Mouse (Mus musculus): ENCODE results near the gene Frem1. TPM values are rescaled to one million over a fixed set of nuclear protein-coding genes. Genes with fewer than 3 reads are reported as not detected.

Frem1 gene
- polyA plus RNA-seq, 1 experiment from 2014 or later: 5.0 TPM

DNA sequence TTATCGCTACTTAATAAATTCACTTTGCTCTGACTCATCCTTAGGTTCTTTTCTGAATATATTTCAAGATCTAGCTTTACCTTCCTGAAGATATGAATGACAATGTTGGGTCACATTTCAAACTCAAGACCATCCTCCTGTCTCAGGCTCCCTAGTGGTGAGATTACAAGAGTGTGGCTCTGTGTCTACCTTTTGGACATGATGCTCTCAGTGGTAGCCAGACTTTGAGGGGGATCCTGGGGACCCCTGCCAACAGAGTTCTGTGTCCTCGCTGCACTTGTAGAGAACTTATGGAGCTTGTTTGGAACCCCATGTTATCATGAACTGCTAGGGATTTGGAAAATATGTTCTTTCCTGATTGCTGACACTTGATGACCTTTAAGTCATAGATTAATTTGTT lies 190.7 kb downstream of the Frem1 start:
- no peak for ATAC-seq (ENCODE audit: low FRiP score)
- Histone ChIP-seq H3K4me2 (no peak overlapping the region), H3K36me3 (replicated peaks) (no peaks in the 10 kb centered on the region), H3K4me3 (replicated peaks) (no peak overlapping the region), H3K9me3 (no peaks in the 10 kb centered on the region), H3K27ac (no peak overlapping the region), H3K9ac (no peak overlapping the region), H3K4me1 (peaks cover 10% of the 10 kb centered on the region), H3K27me3 (no peaks in the 10 kb centered on the region)
- WGBS: 96% methylated on average over 2 of the region's 2 CpGs

DNA sequence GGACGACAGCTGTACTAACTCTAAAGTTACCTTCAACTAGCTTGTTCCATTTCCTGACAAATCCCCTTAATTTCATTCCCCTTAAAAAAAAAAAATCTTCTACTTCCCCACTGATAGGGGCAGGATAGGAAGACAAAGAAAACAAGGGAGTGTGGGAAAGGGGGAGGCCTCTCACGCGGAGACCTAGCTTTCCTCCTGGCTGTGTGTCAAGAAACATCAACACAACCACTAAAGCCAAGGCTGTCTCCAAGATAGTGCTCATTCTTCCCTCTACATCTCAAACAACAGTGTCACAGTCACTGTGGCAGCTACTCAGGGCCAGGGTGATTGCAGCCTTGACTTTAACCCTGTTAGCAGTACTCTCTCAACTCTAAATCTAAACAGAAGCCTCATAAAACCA lies 191.6 kb downstream of the Frem1 start:
- no peak overlapping the region for H3K4me2 ChIP-seq
- H3K36me3 ChIP-seq (replicated peaks): no peaks in the 10 kb centered on the region
- no peak for ATAC-seq (ENCODE audit: low FRiP score)
- peaks cover 10% of the 10 kb centered on the region for H3K4me1 ChIP-seq
- H3K4me3 ChIP-seq (replicated peaks): no peak overlapping the region
- H3K27me3 ChIP-seq: no peaks in the 10 kb centered on the region
- WGBS: 37% methylated on average over 3 of the region's 3 CpGs
- no peaks in the 10 kb centered on the region for H3K9me3 ChIP-seq
- H3K9ac ChIP-seq: no peak overlapping the region
- H3K27ac ChIP-seq: no peak overlapping the region

DNA sequence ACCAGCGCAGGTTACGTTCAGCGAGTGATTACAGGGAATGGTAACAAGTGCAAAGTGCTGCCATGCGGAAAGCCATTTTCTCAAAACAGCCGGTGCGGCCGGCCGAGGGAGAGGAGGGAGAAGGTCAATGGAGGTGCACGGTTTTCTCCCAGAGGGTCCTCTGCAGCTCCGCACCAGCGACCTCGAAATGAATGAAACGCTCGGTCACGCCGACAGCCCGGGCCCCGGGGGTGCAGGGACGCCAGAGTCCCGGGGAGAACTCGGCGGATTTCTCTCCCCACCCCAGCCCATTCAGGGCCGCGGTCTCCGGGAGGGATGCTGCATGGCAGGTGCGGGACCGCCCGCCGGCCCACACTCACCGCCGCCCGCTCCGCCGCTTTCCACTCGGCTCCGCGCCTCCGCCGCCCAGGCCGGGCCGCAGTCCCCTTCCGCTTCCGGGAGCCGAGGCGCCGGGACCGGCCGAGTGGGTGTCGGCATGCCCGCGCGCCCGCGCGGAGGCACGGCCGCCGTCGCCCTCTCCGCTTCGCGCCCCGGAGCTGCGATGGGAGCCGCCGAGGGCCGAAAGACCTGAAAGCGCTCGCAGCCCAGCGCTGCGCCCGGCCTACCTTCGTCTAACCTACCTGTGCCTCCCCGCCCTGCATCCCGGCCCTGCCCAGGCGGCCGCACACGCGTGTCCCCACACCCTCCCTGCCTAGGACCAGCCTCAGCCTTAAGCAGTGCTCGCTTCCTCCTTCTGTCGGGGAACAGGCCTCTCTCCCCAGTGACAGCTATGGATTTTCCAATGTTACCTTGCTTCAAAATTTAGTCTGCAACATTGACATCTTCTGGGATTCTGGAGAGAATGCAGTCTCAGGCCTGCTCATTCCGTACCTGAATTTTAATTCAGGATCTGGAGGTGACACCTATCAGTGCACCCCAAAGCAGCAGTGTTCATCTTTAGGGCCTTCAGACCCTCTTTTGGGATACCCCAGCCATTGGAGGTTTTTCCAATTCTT lies 192.7 kb downstream of the Frem1 start, which contains the start of gene Zdhhc21:
Gene Zdhhc21, minus strand, starts transcription at position 828 of the 995 bp plus-strand sequence.
- H3K4me3 ChIP-seq (replicated peaks): peak within 1 kb of the TSS; percentile 77
- peak; percentile 92 for ATAC-seq (ENCODE audit: low FRiP score)
- WGBS: 1% methylated on average over 80 of the region's 82 CpGs
- peak within 1 kb of the TSS; percentile 88 for H3K27ac ChIP-seq
- H3K36me3 ChIP-seq (replicated peaks): no peaks in the 10 kb centered on the region
- peaks cover 13% of the 10 kb centered on the region for H3K4me1 ChIP-seq
- peak within 1 kb of the TSS; percentile 67 for H3K4me2 ChIP-seq
- H3K9ac ChIP-seq: peak within 1 kb of the TSS; percentile 92
- H3K9me3 ChIP-seq: no peaks in the 10 kb centered on the region
- H3K27me3 ChIP-seq: no peaks in the 10 kb centered on the region

DNA sequence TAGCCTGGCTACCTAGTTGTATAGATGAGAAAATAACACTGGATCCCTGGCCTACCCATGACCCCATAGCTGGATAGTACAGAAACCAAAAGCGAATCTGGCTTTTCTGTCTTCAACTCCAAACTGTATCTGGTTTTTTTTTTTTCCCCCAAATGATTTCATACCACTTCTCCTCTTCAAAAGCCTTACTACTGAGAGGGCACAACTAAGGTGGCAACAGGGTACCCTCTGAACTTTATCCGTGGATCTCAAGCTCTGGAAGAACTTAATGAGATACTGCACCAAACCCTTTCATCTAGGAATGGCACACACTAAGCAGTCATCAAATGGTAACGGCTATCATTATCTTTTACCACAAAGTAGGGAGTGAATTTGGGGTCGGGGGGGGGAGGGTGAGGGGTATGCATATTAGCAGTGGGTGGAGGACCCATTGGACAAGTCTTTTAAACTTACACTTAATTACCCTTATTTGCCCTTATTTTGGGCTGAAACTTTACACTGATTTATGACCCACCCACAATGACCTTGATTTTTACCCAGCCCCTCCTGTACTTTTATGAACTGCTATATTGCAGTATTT lies 193.6 kb downstream of the Frem1 start:
- no peaks in the 10 kb centered on the region for H3K9me3 ChIP-seq
- peak overlapping the region; percentile 92 for H3K9ac ChIP-seq
- no peaks in the 10 kb centered on the region for H3K36me3 ChIP-seq (replicated peaks)
- H3K27ac ChIP-seq: peak overlapping the region; percentile 88; the same call in 1 of the 2 replicates
- ATAC-seq (ENCODE audit: low FRiP score): peak; percentile 28; the same call in 1 of the 2 replicates
- 30% methylated on average over 4 of the region's 4 CpGs for WGBS
- peak overlapping the region; percentile 77 for H3K4me3 ChIP-seq (replicated peaks)
- no peaks in the 10 kb centered on the region for H3K27me3 ChIP-seq
- H3K4me2 ChIP-seq: peak overlapping the region; percentile 67
- H3K4me1 ChIP-seq: peaks cover 13% of the 10 kb centered on the region

DNA sequence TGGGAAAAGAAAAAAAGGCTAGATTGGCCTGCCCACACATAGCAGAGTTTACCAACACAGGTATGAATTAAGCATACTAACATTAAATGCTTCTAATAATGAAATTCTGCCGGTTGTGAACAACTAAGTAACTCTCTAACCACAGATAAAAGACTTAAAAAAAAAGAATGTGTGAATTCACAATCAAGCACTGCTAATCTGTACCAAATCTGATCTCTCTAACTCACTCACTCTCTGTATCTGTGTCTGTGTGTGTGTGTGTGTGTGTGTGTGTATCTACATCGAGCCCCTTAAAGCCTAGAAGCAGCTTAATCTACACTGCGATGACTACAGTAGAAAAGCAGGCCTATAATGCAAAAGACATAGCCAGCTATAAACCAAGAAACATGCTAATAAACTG lies 195.2 kb downstream of the Frem1 start:
- no peaks in the 10 kb centered on the region for H3K27me3 ChIP-seq
- no peak overlapping the region for H3K4me2 ChIP-seq
- no peak overlapping the region for H3K27ac ChIP-seq
- peaks cover 13% of the 10 kb centered on the region for H3K4me1 ChIP-seq
- H3K36me3 ChIP-seq (replicated peaks): no peaks in the 10 kb centered on the region
- no peak for ATAC-seq (ENCODE audit: low FRiP score)
- WGBS: 90% methylated on average over 3 of the region's 3 CpGs
- no peak overlapping the region for H3K9ac ChIP-seq
- no peaks in the 10 kb centered on the region for H3K9me3 ChIP-seq
- no peak overlapping the region for H3K4me3 ChIP-seq (replicated peaks)

DNA sequence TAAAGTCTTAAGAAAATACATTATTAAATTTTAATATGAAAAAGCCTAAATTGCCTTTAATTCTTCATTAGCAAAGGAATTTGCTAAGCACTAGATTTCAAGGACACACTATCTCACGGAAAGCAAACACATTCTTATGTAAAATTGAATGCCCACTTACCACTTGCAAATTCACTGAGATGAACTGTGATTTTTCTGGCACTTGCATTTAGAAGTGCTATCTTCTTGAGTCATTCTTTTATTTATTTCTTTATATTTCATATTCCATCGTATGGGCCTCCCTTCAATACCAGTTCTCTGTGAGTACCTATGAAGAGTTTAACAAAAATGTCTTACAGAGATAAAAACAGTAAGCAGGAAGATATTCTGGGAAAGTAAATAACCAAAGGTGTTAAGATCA lies 198.3 kb downstream of the Frem1 start:
- H3K9ac ChIP-seq: no peak overlapping the region
- H3K27ac ChIP-seq: no peak overlapping the region
- H3K36me3 ChIP-seq (replicated peaks): no peaks in the 10 kb centered on the region
- ATAC-seq (ENCODE audit: low FRiP score): no peak
- no peak overlapping the region for H3K4me3 ChIP-seq (replicated peaks)
- H3K27me3 ChIP-seq: no peaks in the 10 kb centered on the region
- H3K9me3 ChIP-seq: no peaks in the 10 kb centered on the region
- WGBS: 79% methylated on average over 2 of the region's 2 CpGs
- no peak overlapping the region for H3K4me2 ChIP-seq
- peaks cover 13% of the 10 kb centered on the region for H3K4me1 ChIP-seq

DNA sequence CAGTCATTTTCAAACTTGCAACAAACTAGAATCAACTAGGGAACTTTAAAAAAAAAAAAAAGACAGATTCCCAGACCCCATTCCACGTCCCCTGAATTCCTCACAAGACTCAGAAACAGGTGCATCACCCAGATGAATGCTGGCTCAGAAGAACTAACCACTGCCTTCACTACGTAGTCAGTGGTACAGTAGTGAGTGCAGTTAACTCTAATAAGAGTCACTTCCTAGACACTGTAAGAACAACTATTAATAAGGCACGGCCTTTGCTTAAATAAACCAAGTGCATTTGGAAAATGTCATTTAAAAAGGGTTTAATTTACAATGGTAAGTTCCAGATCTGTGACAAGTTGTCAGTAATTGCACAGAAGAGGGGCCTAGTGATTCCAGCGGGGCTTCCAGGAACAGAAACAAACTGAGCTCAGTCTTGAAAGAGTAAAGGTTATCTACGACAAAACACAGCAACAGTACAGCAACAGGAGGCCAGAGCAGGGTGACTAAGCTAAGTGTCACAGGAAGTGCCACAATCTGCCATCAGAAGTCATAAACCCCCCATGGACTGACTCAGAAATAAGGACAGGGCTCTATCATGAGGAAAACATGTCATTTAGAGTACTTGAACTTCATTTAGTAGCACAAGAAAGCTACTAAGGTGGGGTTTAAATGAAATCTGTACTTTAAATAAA lies 203.4 kb downstream of the Frem1 start:
- Histone ChIP-seq H3K9me3 (no peaks in the 10 kb centered on the region), H3K27me3 (no peaks in the 10 kb centered on the region), H3K4me1 (no peaks in the 10 kb centered on the region), H3K27ac (no peak overlapping the region), H3K4me3 (replicated peaks) (no peak overlapping the region), H3K9ac (no peak overlapping the region), H3K36me3 (replicated peaks) (peaks cover 6% of the 10 kb centered on the region), H3K4me2 (no peak overlapping the region)
- no peak for ATAC-seq (ENCODE audit: low FRiP score)
- 54% methylated on average over 5 of the region's 5 CpGs for WGBS

Other genes starting within 250 kb of the Frem1 start
- gene Zdhhc21, start 192.4 kb downstream of the Frem1 start, polyA plus RNA-seq (2016; fragmentation: Nextera tagmentation; extraction: Ambion mirVana): 22.1 and 22.6 TPM in 2 replicates
- 0.12 TPM in 1 of 2 replicates, not detected in the other for gene Cer1, start 167.2 kb downstream of the Frem1 start, polyA plus RNA-seq (2016; fragmentation: Nextera tagmentation; extraction: Ambion mirVana)

Measured in forebrain, embryonic 12.5 days (tissue).